Mouse (Mus musculus) hindbrain, embryonic 14.5 days (tissue): Measurements from ENCODE around the gene Svbp. TPM values are rescaled to one million over a fixed set of nuclear protein-coding genes. Genes with fewer than 3 reads are reported as not detected.

Experiments used
- ATAC-seq: fragments of 200-750 bp; cut with Nextera tagmentation; 2 replicates; pipeline ENCODE4 v1.8.0; 2017; ENCODE audit warnings: moderate number of reproducible peaks, mild to moderate bottlenecking, moderate TSS enrichment, moderate library complexity; ENCODE audit not compliant: low FRiP score
- DNase-seq: peaks from one replicate; pipeline ENCODE4 v3.0.0-alpha.2; 2015; ENCODE audit warnings: low spot score
- H3K27ac ChIP-seq: fragments of 300-500 bp; sonication (generic); 2 replicates; pipeline ENCODE4 v1.5.1; 2014; ENCODE audit warnings: mild to moderate bottlenecking, moderate library complexity
- H3K27me3 ChIP-seq: fragments of 300-500 bp; sonication (generic); 2 replicates; pipeline ENCODE4 v1.6.1; 2014; ENCODE audit warnings: mild to moderate bottlenecking, low read length, mixed read lengths; ENCODE audit not compliant: control insufficient read depth, insufficient read depth
- H3K36me3 ChIP-seq: fragments of 300-500 bp; sonication (generic); replicated peaks from 2 replicates; pipeline ENCODE4 v1.6.1; 2014; ENCODE audit not compliant: control insufficient read depth, insufficient read depth
- H3K4me1 ChIP-seq: fragments of 300-500 bp; sonication (generic); replicated peaks from 2 replicates; pipeline ENCODE4 v1.6.1; 2014; ENCODE audit warnings: antibody characterized with exemption, low read length, mixed read lengths; ENCODE audit not compliant: control insufficient read depth, insufficient read depth
- H3K4me2 ChIP-seq: fragments of 300-500 bp; sonication (generic); replicated peaks from 2 replicates; pipeline ENCODE4 v1.6.1; 2014; ENCODE audit warnings: mild to moderate bottlenecking, moderate library complexity
- H3K4me3 ChIP-seq: fragments of 300-500 bp; sonication (generic); replicated peaks from 2 replicates; pipeline ENCODE4 v1.5.1; 2014; ENCODE audit warnings: mild to moderate bottlenecking, low read length
- H3K9ac ChIP-seq: fragments of 300-500 bp; sonication (generic); 2 replicates; pipeline ENCODE4 v1.6.1; 2014
- H3K9me3 ChIP-seq: fragments of 300-500 bp; sonication (generic); 2 replicates; pipeline ENCODE4 v1.6.1; 2016; ENCODE audit warnings: low read length; ENCODE audit not compliant: control insufficient read depth
- WGBS: fragments of 180-500 bp; shearing (Covaris S2); extraction: QIAGEN DNeasy Blood & Tissue Kit; methylation state at CpG from one replicate; pipeline ENCODE4 v1.1.7; 2014; 5-methylcytosine and 5-hydroxymethylcytosine counted together
- polyA plus RNA-seq: library from polyadenylated mRNA; unstranded; fragments of >200 nt; fragmentation: Nextera tagmentation; extraction: Ambion mirVana; gene quantifications from 2 replicates; pipeline ENCODE4 v1.2.1, GENCODE M21; 2014

Svbp gene
- polyA plus RNA-seq, 1 experiment from 2014 or later = 251 TPM

GRCm38 (mm10) chr4:119216667-119217066 lies 21.6 kb downstream of the Svbp start:
- H3K4me2 ChIP-seq = no peak overlapping the region
- H3K9me3 ChIP-seq = no peaks in the 10 kb centered on the region
- no peak overlapping the region for H3K27ac ChIP-seq
- no peaks in the 10 kb centered on the region for H3K4me1 ChIP-seq
- WGBS = 67% methylated on average over 8 of the region's 8 CpGs
- H3K27me3 ChIP-seq = no peaks in the 10 kb centered on the region
- H3K36me3 ChIP-seq = no peaks in the 10 kb centered on the region
- no peak for DNase-seq
- H3K9ac ChIP-seq = no peak overlapping the region
- ATAC-seq = no peak
- no peak overlapping the region for H3K4me3 ChIP-seq

DNA sequence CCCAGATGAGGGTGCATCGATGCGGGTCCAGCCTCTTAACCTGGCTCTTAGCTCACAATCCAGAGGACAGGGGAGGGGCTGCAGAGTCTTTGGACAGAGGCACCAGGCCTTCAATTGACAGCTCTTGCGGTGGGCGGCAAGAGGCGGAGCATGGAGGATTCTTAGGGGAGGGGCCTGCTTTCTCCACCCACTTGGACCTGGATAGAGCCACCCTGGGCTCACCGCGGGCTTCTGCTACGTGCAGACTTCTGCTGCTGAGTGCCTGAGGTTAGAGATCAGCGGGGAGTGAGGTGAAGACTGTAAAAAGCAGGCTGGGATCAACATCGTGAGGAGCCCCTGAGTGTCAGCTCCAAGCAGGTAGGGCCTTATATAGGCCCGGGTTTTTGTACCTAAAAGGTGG lies 23.1 kb downstream of the Svbp start, which contains the start of gene Tmem269:
Tmem269 (minus strand) TSS at position 49 of the 400 bp plus-strand sequence.
- 9% methylated on average over 11 of the region's 11 CpGs for WGBS
- ATAC-seq (no peak), DNase-seq (no peak)
- H3K9me3 ChIP-seq = no peaks in the 10 kb centered on the region
- H3K4me2 ChIP-seq = no peak within 1 kb of the TSS
- H3K4me3 ChIP-seq = no peak within 1 kb of the TSS
- no peaks in the 10 kb centered on the region for H3K27me3 ChIP-seq
- H3K4me1 ChIP-seq = no peaks in the 10 kb centered on the region
- no peak within 1 kb of the TSS for H3K9ac ChIP-seq
- H3K27ac ChIP-seq = no peak within 1 kb of the TSS
- no peaks in the 10 kb centered on the region for H3K36me3 ChIP-seq

DNA sequence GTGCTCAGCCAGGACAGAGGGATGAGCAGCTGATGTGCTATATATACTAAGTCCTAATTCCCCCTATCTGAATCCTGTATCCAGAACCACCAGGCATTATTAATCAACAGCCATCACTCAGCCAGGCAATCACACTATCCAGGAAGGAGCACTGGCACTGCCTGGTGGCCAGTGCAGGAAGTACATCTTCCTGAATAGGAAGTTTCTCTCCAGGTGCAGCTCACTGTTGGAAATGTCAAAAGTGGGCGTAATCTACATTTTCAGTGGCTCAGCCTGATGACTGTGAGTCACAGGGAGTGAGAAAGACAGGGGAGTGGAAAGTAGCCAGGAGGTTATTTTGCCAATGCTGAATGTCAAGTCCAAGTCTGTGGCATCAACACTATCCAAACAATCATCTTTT lies 28.6 kb downstream of the Svbp start:
- Histone ChIP-seq H3K9me3 (no peaks in the 10 kb centered on the region), H3K27ac (no peak overlapping the region), H3K4me3 (no peak overlapping the region), H3K9ac (no peak overlapping the region), H3K36me3 (peaks cover 40% of the 10 kb centered on the region), H3K4me2 (no peak overlapping the region), H3K4me1 (no peaks in the 10 kb centered on the region), H3K27me3 (no peaks in the 10 kb centered on the region)
- DNase-seq (no peak), ATAC-seq (no peak)
- 77% methylated on average over 1 of the region's 1 CpGs for WGBS

DNA sequence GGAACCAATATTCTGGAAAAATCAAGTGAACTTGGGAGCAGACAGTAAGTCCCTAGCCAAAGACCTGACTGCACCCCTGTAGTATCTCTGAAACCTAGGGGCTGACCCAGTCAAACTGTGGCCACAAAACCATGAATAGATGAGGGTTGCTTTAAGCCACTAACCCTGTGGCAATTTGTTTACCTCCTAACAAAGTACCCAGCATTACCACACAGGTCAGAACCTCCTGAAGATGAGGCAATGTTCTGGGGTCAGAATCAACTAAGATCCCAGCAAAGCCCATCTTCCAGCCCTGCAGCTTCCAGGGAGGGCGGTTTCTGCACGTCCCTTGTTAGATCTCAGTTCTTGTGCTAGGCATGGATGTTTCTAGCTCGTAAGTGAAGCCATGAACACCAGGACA lies 29.4 kb downstream of the Svbp start:
- Histone ChIP-seq H3K4me3 (no peak overlapping the region), H3K36me3 (peaks cover 40% of the 10 kb centered on the region), H3K4me1 (no peaks in the 10 kb centered on the region), H3K9me3 (no peaks in the 10 kb centered on the region), H3K27me3 (no peaks in the 10 kb centered on the region), H3K9ac (no peak overlapping the region), H3K27ac (no peak overlapping the region), H3K4me2 (no peak overlapping the region)
- ATAC-seq = no peak
- DNase-seq = no peak
- 95% methylated on average over 3 of the region's 3 CpGs for WGBS

- Histone ChIP-seq H3K27me3 (no peaks in the 10 kb centered on the region), H3K9me3 (no peaks in the 10 kb centered on the region), H3K4me2 (no peak overlapping the region), H3K27ac (no peak overlapping the region), H3K9ac (no peak overlapping the region), H3K36me3 (peaks cover 40% of the 10 kb centered on the region), H3K4me1 (no peaks in the 10 kb centered on the region), H3K4me3 (no peak overlapping the region)
- 95% methylated on average over 9 of the region's 9 CpGs for WGBS
- ATAC-seq = no peak
- DNase-seq = no peak
These were observed 30.6 kb downstream of the Svbp start for GRCm38 (mm10) chr4:119225719-119226118.

DNA sequence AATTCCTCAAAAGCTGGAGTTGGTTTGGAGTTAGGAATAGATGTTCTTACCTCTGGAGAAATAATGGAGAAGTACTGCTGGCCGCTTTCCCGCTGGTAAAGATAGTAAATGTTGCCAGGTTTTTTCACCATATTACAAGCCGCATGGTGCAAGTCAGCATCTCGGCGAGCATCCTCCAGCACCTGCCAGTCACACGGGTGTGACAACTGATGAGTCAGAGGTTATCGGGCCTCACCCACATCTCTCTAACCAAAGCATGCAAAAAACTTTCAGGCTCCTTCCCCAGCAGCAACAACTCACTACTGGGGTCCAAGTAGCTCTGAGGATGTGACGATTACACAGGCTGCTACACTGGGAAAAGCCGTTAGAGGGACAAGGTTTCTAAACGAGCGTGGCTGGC lies 31.6 kb downstream of the Svbp start:
- no peak overlapping the region for H3K4me3 ChIP-seq
- no peaks in the 10 kb centered on the region for H3K27me3 ChIP-seq
- H3K9ac ChIP-seq = no peak overlapping the region
- peaks cover 40% of the 10 kb centered on the region for H3K36me3 ChIP-seq
- no peak overlapping the region for H3K4me2 ChIP-seq
- DNase-seq = no peak
- ATAC-seq = no peak
- H3K27ac ChIP-seq = no peak overlapping the region
- peaks cover 2% of the 10 kb centered on the region for H3K4me1 ChIP-seq
- 97% methylated on average over 11 of the region's 11 CpGs for WGBS
- no peaks in the 10 kb centered on the region for H3K9me3 ChIP-seq

DNA sequence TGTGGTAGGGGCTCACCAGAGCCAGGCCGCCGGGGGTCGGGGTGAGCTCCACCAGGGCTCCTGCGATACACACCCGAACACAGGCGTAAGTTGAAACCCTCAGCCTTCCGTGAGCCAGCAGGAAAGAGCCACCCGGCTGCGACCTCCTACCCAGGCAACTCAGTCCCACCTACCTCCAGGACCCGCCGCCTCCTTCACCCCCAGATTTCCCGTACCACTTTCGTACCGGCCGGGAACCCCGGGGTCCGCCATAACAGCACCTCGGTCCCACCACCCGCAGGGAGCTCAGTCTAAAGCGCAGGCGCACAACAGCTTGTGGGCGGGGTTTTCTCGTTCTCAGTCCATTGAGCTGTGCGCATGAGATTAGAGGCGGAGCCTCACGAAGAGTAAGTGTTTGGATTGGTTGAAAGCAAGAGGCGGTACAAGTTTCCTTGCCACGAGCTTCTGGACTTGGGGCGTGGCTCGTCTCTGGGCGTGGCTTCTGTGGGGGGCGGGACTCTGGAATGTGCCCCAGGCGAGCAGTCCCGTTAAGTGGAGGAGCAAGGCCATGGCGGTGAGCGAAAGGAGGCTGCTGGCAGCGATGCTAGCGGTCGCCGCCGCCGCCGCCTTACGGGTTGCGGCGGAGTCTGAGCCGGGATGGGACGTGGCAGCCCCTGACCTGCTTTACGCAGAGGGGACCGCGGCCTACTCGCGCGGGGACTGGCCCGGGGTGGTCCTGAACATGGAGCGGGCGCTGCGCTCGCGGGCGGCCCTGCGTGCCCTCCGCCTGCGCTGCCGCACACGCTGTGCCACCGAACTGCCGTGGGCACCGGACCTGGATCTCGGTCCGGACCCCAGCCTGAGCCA lies 37.5 kb downstream of the Svbp start, which contains the start of the genes AU022252 and P3h1:
AU022252 (minus strand) TSS at position 303 of the 846 bp plus-strand sequence.
P3h1 (plus strand) TSS at position 506 of the 846 bp plus-strand sequence.
- Histone ChIP-seq H3K4me1 (peaks cover 15% of the 10 kb centered on the region), H3K27ac (peak within 1 kb of the TSS; percentile 20; the same call in 1 of the 2 replicates), H3K9me3 (no peaks in the 10 kb centered on the region), H3K36me3 (0 out of 2 replicates have a peak, but pooled peaks cover 16% of the 10 kb centered on the region), H3K9ac (peak within 1 kb of the TSS; percentile 78), H3K4me3 (peak within 1 kb of the TSS; percentile 70), H3K4me2 (peak within 1 kb of the TSS; percentile 86), H3K27me3 (no peaks in the 10 kb centered on the region)
- ATAC-seq = peak; percentile 97
- peak; percentile 99 for DNase-seq
- under 1% methylated on average over 70 of the region's 71 CpGs for WGBS

DNA sequence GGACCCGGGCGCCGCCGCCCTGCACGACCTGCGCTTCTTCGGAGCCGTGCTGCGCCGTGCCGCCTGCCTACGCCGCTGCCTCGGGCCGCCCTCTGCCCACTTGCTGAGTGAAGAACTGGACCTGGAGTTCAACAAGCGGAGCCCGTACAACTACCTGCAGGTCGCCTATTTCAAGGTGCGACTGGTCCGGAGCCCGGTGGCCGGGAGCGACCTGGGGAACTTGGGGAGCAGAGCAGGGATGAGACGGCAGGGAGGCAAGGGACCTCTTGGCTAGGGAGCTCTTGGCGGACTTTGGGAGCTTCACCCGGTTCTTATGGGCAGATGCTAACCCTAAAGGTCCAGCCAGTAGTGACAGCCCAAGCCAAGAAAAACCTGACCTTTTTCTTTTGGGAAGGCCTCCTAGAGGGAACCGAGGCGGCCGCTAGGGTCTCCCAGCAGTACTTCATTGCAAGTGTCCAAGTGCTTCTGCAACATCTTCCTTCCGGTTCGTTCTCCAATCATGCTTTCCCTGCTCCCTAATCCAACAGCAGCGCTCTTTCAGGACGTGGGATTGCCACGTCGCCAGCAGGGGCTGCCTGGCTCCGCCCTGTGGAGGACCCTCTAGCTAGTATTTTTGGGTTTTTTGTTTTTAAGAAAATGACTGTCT lies 38.3 kb downstream of the Svbp start:
- peak; percentile 26; the same call in 1 of the 2 replicates for ATAC-seq
- WGBS = under 1% methylated on average over 36 of the region's 36 CpGs

DNA sequence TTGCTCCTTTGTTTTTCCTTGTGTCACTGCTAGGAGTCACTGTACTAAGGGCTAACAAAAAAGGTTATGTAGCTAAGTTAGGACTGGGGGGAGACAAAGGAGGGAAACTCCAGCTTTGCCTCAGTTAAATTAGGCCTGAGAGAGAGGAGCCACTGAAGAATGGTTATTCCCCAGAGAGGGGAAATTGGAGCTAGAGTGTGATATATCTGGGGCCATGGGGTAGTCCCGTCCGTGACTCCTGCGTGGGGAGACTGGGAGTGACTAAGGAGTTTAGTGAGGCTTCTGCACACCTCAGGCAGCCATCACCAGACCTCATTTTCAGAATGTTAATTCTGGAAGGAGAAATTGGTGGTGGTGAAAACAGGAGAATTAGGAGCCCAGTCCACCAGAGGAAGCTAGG lies 39.2 kb downstream of the Svbp start:
- Histone ChIP-seq H3K4me2 (peak overlapping the region; percentile 63), H3K9me3 (no peaks in the 10 kb centered on the region), H3K4me3 (peak overlapping the region; percentile 70), H3K36me3 (0 out of 2 replicates have a peak, but pooled peaks cover 17% of the 10 kb centered on the region), H3K27ac (no peak overlapping the region), H3K27me3 (no peaks in the 10 kb centered on the region), H3K9ac (no peak overlapping the region), H3K4me1 (peaks cover 15% of the 10 kb centered on the region)
- ATAC-seq (no peak), DNase-seq (no peak)
- WGBS = 90% methylated on average over 3 of the region's 3 CpGs

More for the DNA sequence above, 38.3 kb downstream of the Svbp start:
- Histone ChIP-seq H3K9ac (peak overlapping the region; percentile 68), H3K4me1 (peaks cover 15% of the 10 kb centered on the region), H3K4me2 (peak overlapping the region; percentile 63), H3K9me3 (no peaks in the 10 kb centered on the region), H3K36me3 (0 out of 2 replicates have a peak, but pooled peaks cover 17% of the 10 kb centered on the region), H3K4me3 (peak overlapping the region; percentile 70), H3K27me3 (no peaks in the 10 kb centered on the region), H3K27ac (no peak overlapping the region)
- peak; percentile 52 for DNase-seq
